Mouse (Mus musculus) lung, embryonic 16.5 days (tissue): ENCODE results near the gene Hip1. TPM values are rescaled to one million over a fixed set of nuclear protein-coding genes. Genes with fewer than 3 reads are reported as not detected.
A peak's percentile ranks its signal among the peaks of the same experiment; 100 is the strongest.

Source experiments
- ATAC-seq: fragments of 200-750 bp; cut with Nextera tagmentation; 2 replicates; pipeline ENCODE4 v1.8.0; 2017; ENCODE audit warnings: low read depth, mild to moderate bottlenecking, moderate library complexity
- H3K27ac ChIP-seq: fragments of 300-500 bp; sonication (generic); 2 replicates; pipeline ENCODE4 v1.5.1; 2014; ENCODE audit warnings: mild to moderate bottlenecking, control low read depth, low read length
- H3K27me3 ChIP-seq: fragments of 300-500 bp; sonication (generic); 2 replicates; pipeline ENCODE4 v1.6.1; 2014; ENCODE audit warnings: low read depth, low read length, mixed read lengths; ENCODE audit not compliant: control insufficient read depth, insufficient read depth
- H3K36me3 ChIP-seq: fragments of 300-500 bp; sonication (generic); 2 replicates; pipeline ENCODE4 v1.6.1; 2014; ENCODE audit warnings: low read length; ENCODE audit not compliant: control insufficient read depth, insufficient read depth
- H3K4me1 ChIP-seq: fragments of 300-500 bp; sonication (generic); replicated peaks from 2 replicates; pipeline ENCODE4 v1.6.1; 2014; ENCODE audit warnings: low read length, mixed read lengths; ENCODE audit not compliant: control insufficient read depth, insufficient read depth
- H3K4me2 ChIP-seq: fragments of 300-500 bp; sonication (generic); 2 replicates; pipeline ENCODE4 v1.6.1; 2014; ENCODE audit warnings: low read depth, low read length, control low read depth
- H3K4me3 ChIP-seq: fragments of 300-500 bp; sonication (generic); 2 replicates; pipeline ENCODE4 v1.5.1; 2014; ENCODE audit warnings: mild to moderate bottlenecking, low read length, control low read depth
- H3K9ac ChIP-seq: fragments of 300-500 bp; sonication (generic); 2 replicates; pipeline ENCODE4 v1.6.1; 2014; ENCODE audit warnings: low read length, control low read depth
- H3K9me3 ChIP-seq: fragments of 300-500 bp; sonication (generic); 2 replicates; pipeline ENCODE4 v1.6.1; 2016; ENCODE audit warnings: low read length; ENCODE audit not compliant: control insufficient read depth
- WGBS: fragments of 180-500 bp; shearing (Covaris S2); extraction: QIAGEN DNeasy Blood & Tissue Kit; methylation state at CpG from one replicate; pipeline ENCODE4 v1.1.7; 2014; 5-methylcytosine and 5-hydroxymethylcytosine counted together
- polyA plus RNA-seq: library from polyadenylated mRNA; unstranded; fragments of >200 nt; fragmentation: Nextera tagmentation; extraction: Ambion mirVana; gene quantifications from 2 replicates; pipeline ENCODE4 v1.2.1, GENCODE M21; 2015

Gene Hip1
- polyA plus RNA-seq, 1 experiment from 2014 or later = 35.1 TPM

DNA sequence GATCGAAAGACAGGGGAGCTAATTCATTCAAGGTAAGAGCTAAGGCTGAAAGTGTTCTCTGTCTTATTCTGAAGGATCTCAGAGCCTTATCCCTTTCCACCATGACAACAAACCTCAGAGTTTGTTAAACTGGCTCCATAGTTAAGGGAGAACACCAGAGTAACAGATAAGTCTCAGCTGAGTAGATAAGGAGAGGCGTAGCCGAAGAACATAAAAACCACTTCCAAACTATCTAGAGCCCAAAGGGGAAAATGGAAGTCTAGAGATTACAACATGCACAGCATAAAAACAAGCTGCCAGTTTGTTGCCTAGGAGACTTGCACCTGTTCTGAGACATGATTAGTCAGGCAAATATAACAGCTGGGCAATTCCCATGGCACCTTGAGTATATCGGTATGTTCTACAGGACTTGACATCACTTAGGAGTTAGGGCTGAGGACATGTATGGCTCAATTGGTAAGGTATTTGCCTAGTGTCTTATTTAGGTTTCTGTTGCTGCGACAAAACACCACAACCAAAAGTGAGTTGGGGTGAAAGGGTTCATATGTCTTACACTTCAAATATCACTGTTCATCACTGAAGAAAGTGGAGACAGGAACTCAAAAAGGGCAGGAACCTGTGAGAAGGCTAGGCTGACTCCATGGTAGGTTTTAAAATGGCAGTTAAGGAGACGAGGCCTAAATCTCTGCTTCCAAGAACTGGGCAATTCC lies 22.8 kb upstream of the Hip1 start:
- Histone ChIP-seq H3K9me3 (no peaks in the 10 kb centered on the region), H3K4me2 (no peak overlapping the region), H3K9ac (no peak overlapping the region), H3K27ac (no peak overlapping the region), H3K36me3 (no peaks in the 10 kb centered on the region), H3K27me3 (no peaks in the 10 kb centered on the region), H3K4me1 (no peaks in the 10 kb centered on the region), H3K4me3 (no peak overlapping the region)
- WGBS = 85% methylated on average over 6 of the region's 6 CpGs
- no peak for ATAC-seq

DNA sequence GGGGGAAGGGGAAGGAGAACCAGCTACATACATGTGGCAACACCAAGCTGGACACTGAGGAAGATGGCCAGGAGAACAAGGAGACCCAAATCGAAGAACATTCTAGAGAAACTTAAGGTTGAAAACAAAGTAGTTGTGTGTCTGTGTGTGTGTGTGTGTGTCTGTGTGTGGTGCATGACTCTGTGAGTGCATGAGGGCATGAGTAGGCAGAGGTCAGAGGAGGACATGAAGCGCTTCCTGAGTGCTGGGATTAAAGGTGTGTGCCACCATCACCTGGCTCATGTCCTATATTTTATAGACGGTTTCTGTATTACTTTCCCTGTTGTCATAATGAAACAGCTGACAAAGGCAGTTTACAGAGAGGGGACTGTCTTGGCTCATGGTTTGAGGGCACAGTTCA lies 18.5 kb upstream of the Hip1 start, which contains the start of gene Ccl26:
TSS of gene Ccl26 (minus strand) at position 101 of the 400 bp plus-strand sequence.
- H3K27me3 ChIP-seq = no peaks in the 10 kb centered on the region
- WGBS = 75% methylated on average over 3 of the region's 3 CpGs
- H3K36me3 ChIP-seq = no peaks in the 10 kb centered on the region
- H3K4me3 ChIP-seq = no peak within 1 kb of the TSS
- H3K4me2 ChIP-seq = no peak within 1 kb of the TSS
- no peaks in the 10 kb centered on the region for H3K4me1 ChIP-seq
- H3K9me3 ChIP-seq = no peaks in the 10 kb centered on the region
- H3K9ac ChIP-seq = no peak within 1 kb of the TSS
- H3K27ac ChIP-seq = no peak within 1 kb of the TSS
- no peak for ATAC-seq

- H3K4me2 ChIP-seq = no peak overlapping the region
- no peaks in the 10 kb centered on the region for H3K27me3 ChIP-seq
- no peak overlapping the region for H3K4me3 ChIP-seq
- no peaks in the 10 kb centered on the region for H3K9me3 ChIP-seq
- H3K4me1 ChIP-seq = no peaks in the 10 kb centered on the region
- H3K27ac ChIP-seq = no peak overlapping the region
- H3K36me3 ChIP-seq = no peaks in the 10 kb centered on the region
- 63% methylated on average over 3 of the region's 3 CpGs for WGBS
- no peak for ATAC-seq
- no peak overlapping the region for H3K9ac ChIP-seq
These were observed 12.8 kb upstream of the Hip1 start for GRCm38 (mm10) chr5:135557671-135558070.

DNA sequence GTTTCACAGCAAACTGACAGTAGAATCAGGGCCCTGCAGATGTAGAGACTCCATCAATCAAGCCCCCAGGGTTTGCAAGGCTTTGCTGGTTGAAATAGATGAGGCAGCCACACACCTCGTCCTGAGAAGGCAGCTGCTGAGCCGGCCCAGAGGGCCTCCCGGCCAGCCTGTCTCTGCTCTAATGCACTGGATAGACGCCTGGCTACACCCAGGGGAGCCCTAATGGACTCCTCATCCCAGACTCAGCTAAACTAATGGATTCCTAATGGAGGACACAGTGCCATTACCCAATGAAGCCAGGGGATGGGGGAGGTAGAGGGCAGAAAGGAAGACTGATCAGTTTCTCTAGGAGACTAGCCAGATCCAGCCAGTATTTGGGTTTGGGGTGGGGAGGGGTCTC lies 12.1 kb upstream of the Hip1 start:
- no peak for ATAC-seq
- no peak overlapping the region for H3K27ac ChIP-seq
- H3K27me3 ChIP-seq = no peaks in the 10 kb centered on the region
- 28% methylated on average over 4 of the region's 4 CpGs for WGBS
- H3K9me3 ChIP-seq = no peaks in the 10 kb centered on the region
- H3K4me3 ChIP-seq = no peak overlapping the region
- H3K4me2 ChIP-seq = no peak overlapping the region
- no peak overlapping the region for H3K9ac ChIP-seq
- no peaks in the 10 kb centered on the region for H3K36me3 ChIP-seq
- no peaks in the 10 kb centered on the region for H3K4me1 ChIP-seq

DNA sequence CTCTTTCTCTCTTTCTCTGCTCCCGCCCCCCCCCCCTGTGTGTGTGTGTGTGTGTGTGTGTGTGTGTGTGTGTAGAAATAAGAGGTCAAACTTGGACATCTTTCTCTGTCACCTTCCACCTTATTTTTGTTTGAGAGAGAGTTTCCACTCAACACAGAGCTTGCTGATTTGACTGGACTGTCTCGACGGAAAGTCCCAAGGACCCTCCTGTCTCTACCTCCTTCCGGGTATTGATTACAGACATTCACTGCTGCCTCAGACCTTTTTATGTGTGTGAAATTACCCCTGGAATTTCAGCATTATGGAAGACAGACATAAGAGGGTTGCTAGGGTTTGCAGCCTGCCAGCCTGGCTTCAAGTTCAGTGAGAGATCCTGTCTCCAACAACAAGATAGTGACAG lies 11.3 kb upstream of the Hip1 start:
- no peak overlapping the region for H3K4me3 ChIP-seq
- H3K9ac ChIP-seq = no peak overlapping the region
- WGBS = 87% methylated on average over 3 of the region's 4 CpGs
- no peaks in the 10 kb centered on the region for H3K9me3 ChIP-seq
- H3K4me2 ChIP-seq = no peak overlapping the region
- ATAC-seq = no peak
- H3K27ac ChIP-seq = no peak overlapping the region
- H3K4me1 ChIP-seq = no peaks in the 10 kb centered on the region
- H3K27me3 ChIP-seq = no peaks in the 10 kb centered on the region
- H3K36me3 ChIP-seq = no peaks in the 10 kb centered on the region

DNA sequence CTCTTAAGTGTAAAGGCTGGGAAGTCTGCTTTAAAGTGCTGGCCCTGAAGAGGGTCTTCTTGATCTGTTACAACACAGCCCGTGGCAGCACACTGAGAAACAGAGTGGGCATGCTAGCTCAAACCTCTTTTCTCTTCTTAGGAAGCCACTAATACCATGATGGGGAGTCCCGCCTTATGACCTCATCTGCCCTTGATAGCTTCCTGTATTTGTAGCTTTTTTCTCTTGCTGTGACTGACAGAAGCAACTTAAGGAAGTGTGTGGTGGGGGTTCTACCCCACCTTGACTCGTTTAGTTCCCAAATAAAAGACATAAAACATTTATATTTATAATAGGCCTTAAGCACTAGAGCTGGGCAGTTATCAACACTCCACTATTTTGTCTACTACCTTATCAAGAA lies 6.7 kb upstream of the Hip1 start:
- Histone ChIP-seq H3K4me1 (no peaks in the 10 kb centered on the region), H3K4me2 (no peak overlapping the region), H3K9me3 (no peaks in the 10 kb centered on the region), H3K36me3 (no peaks in the 10 kb centered on the region), H3K27ac (no peak overlapping the region), H3K27me3 (no peaks in the 10 kb centered on the region), H3K9ac (no peak overlapping the region), H3K4me3 (no peak overlapping the region)
- 62% methylated on average over 3 of the region's 3 CpGs for WGBS
- no peak for ATAC-seq

- Histone ChIP-seq H3K27me3 (no peaks in the 10 kb centered on the region), H3K4me3 (no peak overlapping the region), H3K36me3 (no peaks in the 10 kb centered on the region), H3K9ac (no peak overlapping the region), H3K27ac (no peak overlapping the region), H3K4me2 (no peak overlapping the region), H3K9me3 (no peaks in the 10 kb centered on the region), H3K4me1 (peaks cover under 1% of the 10 kb centered on the region)
- WGBS = 36% methylated on average over 3 of the region's 3 CpGs
- no peak for ATAC-seq
These were observed 6.0 kb upstream of the Hip1 start for GRCm38 (mm10) chr5:135550910-135551309.

- no peak overlapping the region for H3K4me3 ChIP-seq
- H3K9me3 ChIP-seq = no peaks in the 10 kb centered on the region
- no peak overlapping the region for H3K9ac ChIP-seq
- no peak overlapping the region for H3K4me2 ChIP-seq
- ATAC-seq = no peak
- peaks cover 13% of the 10 kb centered on the region for H3K4me1 ChIP-seq
- H3K27ac ChIP-seq = no peak overlapping the region
- no peaks in the 10 kb centered on the region; the same call in 1 of the 2 replicates for H3K27me3 ChIP-seq
- no peaks in the 10 kb centered on the region for H3K36me3 ChIP-seq
- WGBS = 81% methylated on average over 2 of the region's 2 CpGs
These were observed 3.1 kb upstream of the Hip1 start for GRCm38 (mm10) chr5:135547990-135548389.

DNA sequence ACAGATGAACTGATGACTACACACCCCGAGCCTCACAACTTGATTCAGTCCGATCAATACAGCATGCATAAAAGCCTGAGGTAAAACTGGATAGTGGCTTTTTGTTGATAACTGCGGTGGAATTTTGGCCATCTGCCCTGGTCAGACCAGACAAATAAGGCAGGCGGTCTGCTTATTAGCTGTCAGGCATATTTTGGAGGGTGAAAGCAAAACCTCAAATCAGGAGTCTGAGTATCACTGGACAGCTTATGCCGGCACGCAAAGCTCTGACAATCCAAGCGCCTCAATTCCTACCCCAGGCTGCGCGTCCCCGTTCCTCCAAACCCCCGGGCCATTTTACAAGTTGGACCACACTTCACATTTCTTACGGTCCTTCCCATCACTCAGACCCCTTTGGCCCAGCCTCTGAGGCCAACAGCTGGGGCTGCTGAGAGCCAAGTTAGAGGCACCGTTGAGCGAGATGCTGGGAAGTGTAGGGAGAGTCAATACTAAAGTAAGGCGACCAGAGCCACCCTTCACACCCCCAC lies 825 bp downstream of the Hip1 start:
- Histone ChIP-seq H3K4me3 (peak overlapping the region; percentile 93), H3K4me2 (peak overlapping the region; percentile 97), H3K27me3 (no peaks in the 10 kb centered on the region; the same call in 1 of the 2 replicates), H3K4me1 (peaks cover 13% of the 10 kb centered on the region), H3K36me3 (no peaks in the 10 kb centered on the region), H3K9ac (peak overlapping the region; percentile 75), H3K27ac (peak overlapping the region; percentile 30; the same call in 1 of the 2 replicates), H3K9me3 (no peaks in the 10 kb centered on the region)
- no peak for ATAC-seq
- WGBS = 3% methylated on average over 15 of the region's 15 CpGs
